Comparison of ENCODE assay signal across 8 mouse cellular contexts in the genomic region with DNA sequence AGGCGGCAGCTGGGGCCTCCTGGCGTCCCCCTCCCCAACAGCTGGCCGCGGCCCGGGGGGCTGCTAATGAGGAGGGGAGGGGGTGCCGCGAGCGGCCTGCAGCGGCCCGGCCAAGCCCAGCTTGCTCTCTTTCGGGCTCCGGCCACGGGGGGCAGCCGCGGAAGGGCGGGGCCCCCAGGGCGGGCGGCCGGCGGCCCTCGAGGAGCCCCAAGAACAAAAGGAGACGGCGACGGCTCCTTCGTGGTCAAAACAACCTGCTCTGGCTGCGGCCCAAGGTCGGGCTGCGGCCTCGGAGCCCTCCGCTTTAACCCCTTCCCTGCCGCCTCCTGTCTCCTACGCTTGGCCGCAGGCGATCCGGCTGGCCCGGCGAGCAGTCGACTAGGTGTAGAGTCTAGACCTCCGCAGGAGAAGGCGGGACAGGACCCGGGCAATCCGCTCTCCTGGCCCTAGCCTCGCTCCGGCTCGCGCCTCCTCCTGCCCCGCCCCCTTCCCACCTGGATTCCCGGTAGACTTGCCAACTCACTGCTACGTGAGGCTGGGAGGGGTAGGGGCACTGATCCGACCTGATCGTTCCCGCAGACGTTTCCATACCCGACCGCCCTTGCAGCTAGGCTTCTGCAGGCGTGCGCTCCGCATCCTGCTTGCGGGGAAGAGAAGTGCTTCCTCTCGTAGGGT. TPM values are rescaled to one million over a fixed set of nuclear protein-coding genes. Genes with fewer than 3 reads are reported as not detected.
A peak's percentile ranks its signal among the peaks of the same experiment; 100 is the strongest.
DNase-seq lines count a peak whose midpoint lies in the region.

No protein-coding gene starts in this region.

- peak; percentile 81 for DNase-seq in ZHBTc4 (ENCODE audit: low read depth, low spot score)
- DNase-seq in cerebellum, adult 9-10 months, result peak; percentile 83
- DNase-seq in frontal cortex, adult 2 months (ENCODE audit: extremely low spot score in 1 of 2, low spot score in 1 of 2), result peak; percentile 46 to 77
- DNase-seq in induced T-regulatory cell, adult 2 months (ENCODE audit: low read depth), result peak; percentile 56
- peak; percentile 62 to 80 for DNase-seq in left cerebral cortex, adult 8-10 months (ENCODE audit: low spot score in 2 of 2)
- peak; percentile 80 to 90 for DNase-seq in lung, postnatal 4 days
- peak; percentile 63 for DNase-seq in right cerebral cortex, postnatal 4 days
- DNase-seq in spleen, adult 12 weeks (ENCODE audit: low spot score), result no peak

RNA-seq across cellular contexts. Expression of a gene that starts 2.1 kb away (rescaled TPM):
- polyA plus RNA-seq in frontal cortex, adult 2 months (2012; rRNA removed), result 30.7 and 32.4 TPM in 2 replicates
- total RNA-seq in left cerebral cortex, adult 8-10 months (2022), result 10 to 100 TPM; 26.4 to 31.9 (median 28.1) TPM

RNA-seq across cellular contexts. Expression of a gene that starts 41.7 kb away (rescaled TPM):
- polyA plus RNA-seq in frontal cortex, adult 2 months (2012; rRNA removed), result 58.6 TPM in 2 replicates
- total RNA-seq in left cerebral cortex, adult 8-10 months (2022), result 10 to 100 TPM; 51.4 to 59.9 (median 55.5) TPM
